8 mouse cellular contexts compared by ENCODE assay signal in the genomic region with DNA sequence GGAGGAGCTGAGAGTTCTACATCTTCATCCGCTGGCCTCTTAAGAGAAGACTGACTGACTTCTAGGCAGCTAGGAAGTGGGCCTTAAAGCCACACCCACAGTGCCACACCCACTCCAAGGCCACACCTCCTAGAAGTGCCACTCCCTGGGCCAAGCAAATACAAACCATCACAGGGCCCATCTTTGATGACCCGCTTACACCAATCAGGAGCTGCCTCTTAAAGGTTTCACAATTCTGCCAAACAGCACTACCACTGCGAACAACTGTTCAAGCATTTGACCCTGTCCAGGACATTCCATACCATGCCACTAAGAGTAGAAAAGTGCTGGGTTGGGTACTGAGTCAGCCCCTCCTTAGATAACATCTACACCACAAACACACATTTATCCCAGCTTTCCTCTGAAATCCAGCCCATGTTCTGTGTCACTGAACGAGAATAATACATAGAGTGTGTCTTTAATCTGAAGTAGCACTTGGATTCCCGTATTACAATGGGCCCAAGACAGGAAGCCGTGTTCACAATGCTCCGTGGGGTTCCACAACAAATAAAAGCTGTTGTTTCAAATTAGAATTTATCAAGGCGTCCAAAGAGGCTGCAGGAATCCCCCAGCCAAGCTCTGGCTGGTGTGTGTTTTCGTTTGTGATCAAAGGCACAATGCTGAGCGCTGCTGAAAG.
A peak's percentile ranks its signal among the peaks of the same experiment; 100 is the strongest.
DNase-seq lines count a peak whose midpoint lies in the region; ATAC-seq lines count a peak whose summit lies in the region.

No protein-coding gene starts in this region.

- H3K36me3 ChIP-seq in heart, embryonic 11.5 days (ENCODE audit: control insufficient read depth, insufficient read depth, low read length) = no peaks in the 10 kb centered on the region
- no peaks in the 10 kb centered on the region for H3K36me3 ChIP-seq in hindbrain, embryonic 12.5 days
- no peaks in the 10 kb centered on the region for H3K36me3 ChIP-seq in lung, embryonic 16.5 days (ENCODE audit: control insufficient read depth, insufficient read depth, low read length)
- no peaks in the 10 kb centered on the region for H3K36me3 ChIP-seq in stomach, embryonic 15.5 days

- peak overlapping the region; percentile 75 for H3K4me2 ChIP-seq in heart, embryonic 11.5 days
- H3K4me2 ChIP-seq in hindbrain, embryonic 12.5 days (replicated peaks) = peak overlapping the region; percentile 86
- peak overlapping the region; percentile 76 for H3K4me2 ChIP-seq in lung, embryonic 16.5 days (ENCODE audit: low read depth, low read length)
- peak overlapping the region; percentile 74 for H3K4me2 ChIP-seq in stomach, embryonic 15.5 days

- 53% methylated on average over 10 of the region's 10 CpGs for WGBS in heart, embryonic 11.5 days (ENCODE audit: insufficient replicate concordance)
- WGBS in hindbrain, embryonic 12.5 days = 29% methylated on average over 10 of the region's 10 CpGs
- 33% methylated on average over 10 of the region's 10 CpGs for WGBS in lung, embryonic 16.5 days
- 44% methylated on average over 10 of the region's 10 CpGs for WGBS in stomach, embryonic 15.5 days

- peak overlapping the region; percentile 83 for H3K27ac ChIP-seq in heart, embryonic 11.5 days (ENCODE audit: low read depth, low read length)
- H3K27ac ChIP-seq in hindbrain, embryonic 12.5 days = peak overlapping the region; percentile 97
- H3K27ac ChIP-seq in lung, embryonic 16.5 days (ENCODE audit: low read length) = peak overlapping the region; percentile 89
- H3K27ac ChIP-seq in stomach, embryonic 15.5 days = peak overlapping the region; percentile 67

- ATAC-seq in heart, embryonic 11.5 days (replicated peaks; ENCODE audit: insufficient number of reproducible peaks, low FRiP score, low TSS enrichment) = no peak
- ATAC-seq in hindbrain, embryonic 12.5 days (ENCODE audit: low FRiP score) = peak; percentile 46; the same call in 1 of the 2 replicates
- ATAC-seq in lung, embryonic 16.5 days (ENCODE audit: low read depth) = peak; percentile 78
- 0 out of 2 replicates have a peak, but pooled peaks have one; percentile 16 for ATAC-seq in stomach, embryonic 15.5 days (ENCODE audit: insufficient read depth, low FRiP score, low read depth)

- no peak for DNase-seq in heart, postnatal 14 days
- DNase-seq in T-cell, adult 2 months (ENCODE audit: low spot score) = peak; percentile 40
- no peak for DNase-seq in gastrocnemius, postnatal 36 days
- no peak for DNase-seq in layer of hippocampus, adult 9-10 months (ENCODE audit: low spot score)

- H3K9ac ChIP-seq in heart, embryonic 11.5 days (ENCODE audit: low read depth, low read length) = peak overlapping the region; percentile 75; the same call in 1 of the 2 replicates
- peak overlapping the region; percentile 75; the same call in 1 of the 2 replicates for H3K9ac ChIP-seq in hindbrain, embryonic 12.5 days
- H3K9ac ChIP-seq in lung, embryonic 16.5 days (ENCODE audit: low read length) = peak overlapping the region; percentile 68
- H3K9ac ChIP-seq in stomach, embryonic 15.5 days = no peak overlapping the region

- H3K4me1 ChIP-seq in heart, embryonic 11.5 days (ENCODE audit: control insufficient read depth, insufficient read depth, low read length) = 0 out of 2 replicates have a peak, but pooled peaks cover 2% of the 10 kb centered on the region
- peaks cover 24% of the 10 kb centered on the region for H3K4me1 ChIP-seq in hindbrain, embryonic 12.5 days
- peaks cover 14% of the 10 kb centered on the region for H3K4me1 ChIP-seq in lung, embryonic 16.5 days (replicated peaks; ENCODE audit: control insufficient read depth, insufficient read depth, low read length)
- no peaks in the 10 kb centered on the region for H3K4me1 ChIP-seq in stomach, embryonic 15.5 days

- no peaks in the 10 kb centered on the region for H3K27me3 ChIP-seq in heart, embryonic 11.5 days (ENCODE audit: control insufficient read depth, insufficient read depth, low read length)
- no peaks in the 10 kb centered on the region for H3K27me3 ChIP-seq in hindbrain, embryonic 12.5 days
- H3K27me3 ChIP-seq in lung, embryonic 16.5 days (ENCODE audit: control insufficient read depth, insufficient read depth, low read depth, low read length) = no peaks in the 10 kb centered on the region
- no peaks in the 10 kb centered on the region for H3K27me3 ChIP-seq in stomach, embryonic 15.5 days (replicated peaks)

- no peaks in the 10 kb centered on the region for H3K9me3 ChIP-seq in heart, embryonic 11.5 days (replicated peaks; ENCODE audit: control insufficient read depth, low read length)
- no peaks in the 10 kb centered on the region for H3K9me3 ChIP-seq in hindbrain, embryonic 12.5 days (replicated peaks)
- H3K9me3 ChIP-seq in lung, embryonic 16.5 days (ENCODE audit: control insufficient read depth, low read length) = no peaks in the 10 kb centered on the region; the same call in 1 of the 2 replicates
- H3K9me3 ChIP-seq in stomach, embryonic 15.5 days = no peaks in the 10 kb centered on the region

- intact Hi-C loops in heart, postnatal 14 days (cut with DNase I) = loop anchor here (2.0 kb wide), 1 partner anchor 15 kb away; no protein-coding TSS in a partner anchor
- intact Hi-C loops in gastrocnemius, postnatal 36 days (cut with DNase I) = no loop called here

- peak overlapping the region; percentile 45 for H3K4me3 ChIP-seq in heart, embryonic 11.5 days (ENCODE audit: low read depth, low read length)
- peak overlapping the region; percentile 40 for H3K4me3 ChIP-seq in hindbrain, embryonic 12.5 days
- peak overlapping the region; percentile 38 for H3K4me3 ChIP-seq in lung, embryonic 16.5 days (ENCODE audit: low read length)
- peak overlapping the region; percentile 35 for H3K4me3 ChIP-seq in stomach, embryonic 15.5 days (replicated peaks)
